Mouse (Mus musculus) CH12.LX (cell line): Measurements from ENCODE around the gene Defa21. TPM values are rescaled to one million over a fixed set of nuclear protein-coding genes. Genes with fewer than 3 reads are reported as not detected.
A peak's percentile ranks its signal among the peaks of the same experiment; 100 is the strongest.

Source experiments
- DNase-seq: peaks from one replicate; pipeline ENCODE4 v3.0.0-alpha.2; 2013; ENCODE audit errors: extremely low read depth
- H3K27ac ChIP-seq: 2 replicates; pipeline ENCODE4 v1.5.1; 2012; ENCODE audit warnings: low read depth, mild to moderate bottlenecking, control low read depth, moderate library complexity; ENCODE audit not compliant: insufficient read depth
- H3K27me3 ChIP-seq: replicated peaks from 2 replicates; pipeline ENCODE3; 2012; ENCODE audit warnings: inconsistent platforms
- H3K36me3 ChIP-seq, 2 experiments: replicated peaks in 1 of 2; 2 replicates each; pipeline versions ENCODE3 to v1.6.1; 2012; ENCODE audit warnings: inconsistent platforms in 1 of 2, low read length in 1 of 2, mild to moderate bottlenecking in 1 of 2, mixed read lengths in 1 of 2, moderate library complexity in 1 of 2; ENCODE audit not compliant: control insufficient read depth in 1 of 2, insufficient read depth in 1 of 2
- H3K4me1 ChIP-seq, 2 experiments: 2 replicates each; pipeline ENCODE4 v1.6.1; 2012; ENCODE audit warnings: inconsistent platforms in 1 of 2, moderate library complexity in 1 of 2; ENCODE audit not compliant: insufficient read depth in 2 of 2, control insufficient read depth in 1 of 2
- H3K4me2 ChIP-seq: 2 replicates; pipeline ENCODE4 v1.6.1; 2012; ENCODE audit warnings: low read depth, mild to moderate bottlenecking, control low read depth; ENCODE audit not compliant: poor library complexity, insufficient read depth, severe bottlenecking
- H3K4me3 ChIP-seq, 3 experiments: fragments of 150-350 bp in 1 of 3; sonication (generic) in 1 of 3; replicated peaks in 1 of 3; 2 replicates each; pipeline versions ENCODE3 to v1.5.1; 2011 to 2012; ENCODE audit warnings: low read depth in 2 of 3, low read length in 2 of 3, mild to moderate bottlenecking in 2 of 3, moderate library complexity in 2 of 3, control low read depth in 1 of 3, improper control_type of control experiment in 1 of 3, inconsistent platforms in 1 of 3, mixed read lengths in 1 of 3; ENCODE audit not compliant: poor library complexity in 1 of 3
- H3K79me2 ChIP-seq: replicated peaks from 2 replicates; pipeline ENCODE4 v1.6.1; 2012; ENCODE audit warnings: mild to moderate bottlenecking, moderate library complexity; ENCODE audit not compliant: control insufficient read depth, poor library complexity, insufficient read depth, severe bottlenecking; ENCODE audit errors: extremely low read depth
- H3K9ac ChIP-seq: 2 replicates; pipeline ENCODE4 v1.6.1; 2012; ENCODE audit warnings: low read depth, mild to moderate bottlenecking, control low read depth, moderate library complexity; ENCODE audit not compliant: insufficient read depth
- H3K9me3 ChIP-seq: replicated peaks from 2 replicates; pipeline ENCODE3; 2012; ENCODE audit warnings: low read length, inconsistent platforms, mixed read lengths
- BHLHE40 ChIP-seq: IDR thresholded peaks from 2 replicates; pipeline ENCODE4 v1.6.1; 2011; ENCODE audit warnings: mild to moderate bottlenecking, low read depth, low read length, improper control_type of control experiment
- CHD2 ChIP-seq: IDR thresholded peaks from 2 replicates; pipeline ENCODE4 v1.6.1; 2011; ENCODE audit warnings: low read length, improper control_type of control experiment
- CTCF ChIP-seq, 2 experiments: IDR thresholded peaks in 1 of 2; conservative IDR thresholded peaks in 1 of 2; 2 replicates each; pipeline ENCODE4 v1.5.1; 2011 to 2012; ENCODE audit warnings: low read depth in 2 of 2, low read length in 2 of 2, improper control_type of control experiment in 1 of 2, inconsistent platforms in 1 of 2, mild to moderate bottlenecking in 1 of 2, moderate library complexity in 1 of 2
- GABPA ChIP-seq: IDR thresholded peaks from 2 replicates; pipeline ENCODE4 v1.6.1; 2012; ENCODE audit warnings: low read depth, low read length, improper control_type of control experiment, inconsistent platforms; ENCODE audit not compliant: insufficient replicate concordance
- JUND ChIP-seq: conservative IDR thresholded peaks from 2 replicates; pipeline ENCODE4 v1.6.1; 2011; ENCODE audit warnings: low read depth, low read length, improper control_type of control experiment
- KAT2A ChIP-seq: IDR thresholded peaks from 2 replicates; pipeline ENCODE4 v1.6.1; 2012; ENCODE audit warnings: low read length, improper control_type of control experiment, inconsistent platforms; ENCODE audit not compliant: insufficient replicate concordance
- MAX ChIP-seq: IDR thresholded peaks from 2 replicates; pipeline ENCODE4 v1.6.1; 2011; ENCODE audit warnings: low read length, improper control_type of control experiment
- MEF2A ChIP-seq: IDR thresholded peaks from 2 replicates; pipeline ENCODE4 v1.6.1; 2014; ENCODE audit warnings: low read depth, mild to moderate bottlenecking, inconsistent platforms, low read length, improper control_type of control experiment, borderline replicate concordance
- NRF1 ChIP-seq: IDR thresholded peaks from 2 replicates; pipeline ENCODE4 v1.6.1; 2014; ENCODE audit warnings: low read depth, mild to moderate bottlenecking, inconsistent platforms, low read length, improper control_type of control experiment, moderate library complexity
- POLR2A ChIP-seq: IDR thresholded peaks from 2 replicates; pipeline ENCODE4 v1.6.1; 2011; ENCODE audit warnings: low read depth, mild to moderate bottlenecking, improper control_type of control experiment, low read length
- POLR2AphosphoS2 ChIP-seq: IDR thresholded peaks from 2 replicates; pipeline ENCODE4 v1.6.1; 2011; ENCODE audit warnings: low read depth, low read length, improper control_type of control experiment
- RAD21 ChIP-seq: IDR thresholded peaks from 2 replicates; pipeline ENCODE4 v1.6.1; 2011; ENCODE audit warnings: low read depth, mild to moderate bottlenecking, low read length, improper control_type of control experiment, moderate library complexity
- RCOR1 ChIP-seq: conservative IDR thresholded peaks from 2 replicates; pipeline ENCODE4 v1.6.1; 2012; ENCODE audit warnings: low read depth, mild to moderate bottlenecking, inconsistent platforms, low read length, improper control_type of control experiment
- SMC3 ChIP-seq: IDR thresholded peaks from 2 replicates; pipeline ENCODE4 v1.6.1; 2011; ENCODE audit warnings: low read depth, low read length, improper control_type of control experiment
- TBP ChIP-seq: conservative IDR thresholded peaks from 2 replicates; pipeline ENCODE4 v1.6.1; 2011; ENCODE audit warnings: low read depth, low read length, improper control_type of control experiment
- UBTF ChIP-seq: IDR thresholded peaks from 2 replicates; pipeline ENCODE4 v1.6.1; 2012; ENCODE audit warnings: low read depth, mild to moderate bottlenecking, inconsistent platforms, low read length, improper control_type of control experiment, moderate library complexity
- ZC3H11A ChIP-seq: IDR thresholded peaks from 2 replicates; pipeline ENCODE4 v1.6.1; 2012; ENCODE audit warnings: low read depth, mild to moderate bottlenecking, inconsistent platforms, low read length, improper control_type of control experiment
- ZNF384 ChIP-seq: IDR thresholded peaks from 2 replicates; pipeline ENCODE4 v1.6.1; 2012; ENCODE audit warnings: low read depth, low read length, improper control_type of control experiment, inconsistent platforms
- dilution Hi-C: fragments of 300-500 bp; cut with MboI; formaldehyde crosslinking; loops from 2 replicates; pipeline ENCODE4 v1.14.3; 2020; ENCODE audit warnings: low sequenced_read_pairs; ENCODE audit not compliant: extremely low pct_unique_long_range_greater_than_20kb, extremely low pct_ligation_motif_present
- in situ Hi-C: fragments of 300-500 bp; cut with MboI; formaldehyde crosslinking; loops from 3 replicates; pipeline ENCODE4 v1.14.3; 2019; ENCODE audit warnings: low sequenced_read_pairs, low pct_ligation_motif_present, low pct_unique_long_range_greater_than_20kb, mixed read lengths
- polyA plus RNA-seq: library from polyadenylated mRNA; unstranded; fragments of >175 nt; gene quantifications from 2 replicates; pipeline ENCODE4 v1.2.1, GENCODE M21; 2012; ENCODE audit warnings: low read depth; ENCODE audit not compliant: insufficient read length
- total RNA-seq, 2 experiments: library from RNA; depleted of rRNA; stranded (reverse); fragments of 300-350 nt in 1 of 2; fragments of >200 nt in 1 of 2; gene quantifications; 2 replicates each; pipeline ENCODE4 v1.2.3; 2012 to 2014

Defa21 gene
- total and polyA plus RNA-seq, 3 experiments = not detected

DNA sequence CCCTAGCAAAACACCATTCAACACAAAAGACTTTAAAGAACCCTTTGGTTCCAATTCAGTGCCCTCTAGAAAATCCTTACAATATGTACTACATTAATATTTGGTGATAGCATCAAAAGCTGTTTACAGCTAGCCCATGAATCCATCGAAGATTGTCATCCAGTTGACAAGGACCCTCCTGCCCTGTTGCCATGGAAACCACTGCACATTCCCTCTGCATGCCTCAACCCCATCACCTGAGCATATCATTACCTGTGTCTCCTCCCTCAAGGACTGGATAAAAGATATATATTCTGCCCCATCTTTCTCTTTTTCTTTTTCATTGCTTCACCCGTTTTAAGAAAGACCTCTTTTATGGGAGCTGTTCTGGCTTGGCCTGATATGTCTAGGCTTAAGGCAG is 28.6 kb upstream of the Defa21 start:
- no peaks in the 10 kb centered on the region for H3K4me1 ChIP-seq
- DNase-seq = no peak
- dilution Hi-C loops (no loop called here), in situ Hi-C loops (no loop called here)
- no peak overlapping the region for H3K27ac ChIP-seq
- no peaks in the 10 kb centered on the region for H3K36me3 ChIP-seq
- no peaks in the 10 kb centered on the region for H3K79me2 ChIP-seq
- no peak overlapping the region for H3K4me2 ChIP-seq
- no peak for TF ChIP-seq ZC3H11A
- TF ChIP-seq CTCF (conservative IDR thresholded peaks at IDR 0.05 in 1 of 2, IDR thresholded peaks at IDR 0.05 in 1 of 2; ENCODE audit: low read depth in 2 of 2, low read length in 2 of 2) = no peak
- TF ChIP-seq CHD2 = no peak
- TF ChIP-seq NRF1 = no peak
- no peak for TF ChIP-seq RCOR1
- no peak for TF ChIP-seq POLR2AphosphoS2
- TF ChIP-seq UBTF = no peak
- no peak for TF ChIP-seq MEF2A
- TF ChIP-seq BHLHE40 = no peak
- no peak for TF ChIP-seq KAT2A
- no peak for TF ChIP-seq MAX
- H3K4me3 ChIP-seq = no peak overlapping the region
- peaks cover 36% of the 10 kb centered on the region for H3K27me3 ChIP-seq
- no peak overlapping the region for H3K9ac ChIP-seq
- H3K9me3 ChIP-seq = no peaks in the 10 kb centered on the region

DNA sequence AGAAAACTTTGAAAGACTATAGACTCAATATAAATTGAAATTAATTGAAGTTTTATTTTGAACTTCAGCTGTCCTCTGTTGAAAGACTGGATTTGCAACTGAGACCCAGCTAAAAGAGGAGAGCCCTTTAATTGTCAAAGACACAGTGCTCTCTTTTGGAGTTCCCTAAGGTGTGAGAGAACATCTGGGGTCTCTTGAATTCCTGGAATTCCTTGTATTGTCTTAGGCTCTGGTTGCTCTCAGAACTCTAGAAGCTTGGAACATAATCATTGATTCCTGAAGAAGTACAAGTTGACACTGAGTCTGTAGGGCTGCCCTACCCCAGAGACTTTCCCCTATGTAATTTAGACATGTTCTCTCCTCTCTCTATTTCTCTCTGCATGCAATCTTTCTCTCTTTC is 28.1 kb upstream of the Defa21 start:
- no peaks in the 10 kb centered on the region for H3K79me2 ChIP-seq
- no peak overlapping the region for H3K4me3 ChIP-seq
- H3K9me3 ChIP-seq = no peaks in the 10 kb centered on the region
- H3K4me2 ChIP-seq = no peak overlapping the region
- dilution Hi-C loops = no loop called here
- peaks cover 33% of the 10 kb centered on the region for H3K27me3 ChIP-seq
- TF ChIP-seq NRF1 (no peak), GABPA (no peak), POLR2A (no peak), JUND (no peak), TBP (no peak)
- in situ Hi-C loops = no loop called here
- H3K9ac ChIP-seq = no peak overlapping the region
- DNase-seq = no peak
- H3K36me3 ChIP-seq = no peaks in the 10 kb centered on the region
- no peak overlapping the region for H3K27ac ChIP-seq
- no peaks in the 10 kb centered on the region for H3K4me1 ChIP-seq

DNA sequence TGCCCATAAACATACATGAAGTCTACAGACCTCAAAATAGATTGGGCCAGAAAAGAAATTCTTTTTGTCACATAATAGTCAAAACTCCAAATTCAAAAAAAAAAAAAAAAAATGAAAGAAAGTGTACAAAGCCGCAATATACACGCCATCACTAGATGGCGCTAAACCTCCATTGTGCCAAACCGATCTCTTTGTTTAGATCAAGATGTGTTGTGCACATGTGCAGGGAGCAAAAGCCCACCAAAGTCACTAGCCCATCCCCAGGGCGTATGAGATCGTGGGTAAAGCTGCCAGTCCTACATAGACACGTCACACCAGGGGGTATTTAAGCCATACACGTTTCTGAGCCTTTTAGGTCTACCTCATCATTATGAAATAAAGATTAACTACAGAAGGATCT is 24.2 kb upstream of the Defa21 start:
- peak; percentile 39 for DNase-seq
- no peak overlapping the region for H3K9ac ChIP-seq
- TF ChIP-seq ZC3H11A (no peak), SMC3 (peak; percentile 27), ZNF384 (peak; percentile 91), CTCF (conservative IDR thresholded peaks at IDR 0.05 in 1 of 2, IDR thresholded peaks at IDR 0.05 in 1 of 2; ENCODE audit: low read depth in 2 of 2, low read length in 2 of 2) (peak; percentile 66 to 71), RAD21 (peak; percentile 54)
- no peaks in the 10 kb centered on the region for H3K4me1 ChIP-seq
- no peaks in the 10 kb centered on the region for H3K36me3 ChIP-seq
- in situ Hi-C loops (no loop called here), dilution Hi-C loops (no loop called here)
- H3K4me2 ChIP-seq = no peak overlapping the region
- H3K79me2 ChIP-seq = no peaks in the 10 kb centered on the region
- peaks cover 27% of the 10 kb centered on the region for H3K27me3 ChIP-seq
- no peak overlapping the region for H3K4me3 ChIP-seq
- H3K9me3 ChIP-seq = no peaks in the 10 kb centered on the region
- H3K27ac ChIP-seq = no peak overlapping the region
